Mouse (Mus musculus): ENCODE data around the gene Fcrla.
"Not testable (repeated sequence)": the region's sequence is repeated elsewhere in the genome, so short reads cannot be mapped to it uniquely, and the experiment has no call there.

The Fcrla gene

DNA sequence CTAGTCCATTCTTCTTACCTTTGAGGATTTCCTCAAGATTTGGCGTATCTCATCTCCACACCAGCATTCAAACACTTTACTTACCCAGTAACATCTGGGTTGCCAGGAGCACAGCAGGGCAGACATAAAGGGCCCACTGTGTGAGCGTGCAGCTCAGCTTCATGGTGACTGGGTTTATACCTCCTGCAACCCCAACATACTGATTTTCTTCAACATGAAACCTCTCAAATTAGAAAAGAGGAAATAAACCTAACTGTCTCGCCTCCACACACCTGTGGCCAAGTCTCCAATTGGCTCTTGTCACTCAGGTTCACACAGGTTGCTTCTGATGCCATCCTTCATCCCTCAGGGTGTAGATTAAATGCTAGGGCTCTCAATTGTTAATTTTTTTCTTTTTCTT is at the start of gene Fcrla:
Fcrla (minus strand) TSS at position 206 of the 400 bp plus-strand sequence.
- DNase-seq (ENCODE audit: low read depth, low spot score), result no peak

DNA sequence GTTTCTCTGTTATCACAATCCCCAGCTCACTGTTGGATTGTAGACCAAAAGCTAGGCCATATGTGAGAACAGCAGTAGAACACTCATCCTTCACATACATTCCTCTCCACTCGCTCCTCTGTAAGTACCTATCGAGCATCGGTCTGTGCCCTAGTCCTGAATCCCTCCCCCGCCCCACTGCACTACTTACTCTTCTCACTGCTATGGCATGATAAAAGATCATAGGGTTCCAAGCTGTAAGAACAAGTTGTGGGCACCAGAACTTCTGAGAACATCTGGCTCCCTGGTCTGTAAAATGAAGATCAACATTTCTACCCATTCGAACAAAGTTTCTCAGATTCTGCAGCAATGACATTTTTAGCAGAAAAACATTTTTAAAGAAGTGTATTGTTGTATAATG is 49.1 kb upstream of the Fcrla start, which contains the start of gene Fcgr2b:
Fcgr2b (minus strand) TSS at position 101 of the 400 bp plus-strand sequence.
- DNase-seq (ENCODE audit: low read depth, low spot score), result no peak

DNA sequence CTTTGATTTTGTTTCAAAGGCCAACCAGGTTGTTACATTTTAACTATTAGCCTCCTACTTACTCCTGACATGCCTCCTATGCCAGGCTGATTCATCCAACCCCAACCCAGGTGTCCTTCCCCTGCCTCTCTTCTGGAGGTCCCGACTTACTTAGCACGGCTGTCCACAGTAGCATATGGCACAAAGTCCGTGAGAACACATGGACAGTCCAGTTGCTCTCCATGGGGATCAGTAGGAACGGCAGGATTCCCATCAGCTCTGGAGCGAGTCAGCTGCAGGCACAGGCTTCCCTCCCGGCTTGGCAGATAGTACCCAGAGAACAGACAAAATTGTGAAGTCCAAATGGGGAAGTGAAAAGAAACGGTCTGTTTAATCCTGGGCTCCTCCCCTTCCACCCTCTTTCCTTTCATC is 48.4 kb upstream of the Fcrla start:
- DNase-seq (ENCODE audit: low read depth, low spot score), result no peak

DNA sequence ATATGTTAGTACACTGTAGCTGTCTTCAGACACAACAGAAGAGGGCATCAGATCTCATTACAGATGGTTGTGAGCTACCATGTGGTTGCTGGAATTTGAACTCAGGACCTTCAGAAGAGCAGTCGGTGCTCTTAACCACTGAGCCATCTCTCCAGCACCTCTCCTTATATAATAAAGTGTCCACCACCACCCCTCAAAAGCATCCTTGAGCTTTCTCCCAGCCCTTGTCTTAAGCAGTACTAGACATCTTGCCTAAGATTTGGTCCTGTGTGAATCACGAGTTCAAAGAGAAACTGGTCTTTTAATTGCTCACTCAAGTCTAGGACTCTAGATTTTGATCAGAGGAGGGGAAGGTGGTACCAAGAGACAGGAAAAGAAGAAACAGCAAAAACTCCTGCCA is 48.0 kb upstream of the Fcrla start:
- DNase-seq (ENCODE audit: low read depth, low spot score), result not testable (repeated sequence)

DNA sequence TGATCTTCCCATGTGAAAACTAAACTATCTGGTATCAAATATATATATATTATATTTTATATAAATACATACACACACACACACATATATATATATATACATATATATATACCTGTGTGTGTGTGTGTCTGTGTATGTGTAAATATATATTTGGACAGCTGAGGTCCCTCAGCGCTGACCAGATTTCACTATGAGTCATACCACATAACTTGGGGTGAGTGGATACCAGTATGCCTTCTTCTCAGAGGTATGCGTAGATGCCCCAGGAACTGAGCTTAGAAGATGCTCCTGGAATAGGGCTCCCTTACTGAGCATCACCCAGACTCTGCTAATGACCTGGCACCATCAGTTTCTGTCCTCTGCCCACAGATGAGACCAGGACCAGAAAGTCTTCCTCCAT is 47.4 kb upstream of the Fcrla start:
- no peak for DNase-seq (ENCODE audit: low read depth, low spot score)

DNA sequence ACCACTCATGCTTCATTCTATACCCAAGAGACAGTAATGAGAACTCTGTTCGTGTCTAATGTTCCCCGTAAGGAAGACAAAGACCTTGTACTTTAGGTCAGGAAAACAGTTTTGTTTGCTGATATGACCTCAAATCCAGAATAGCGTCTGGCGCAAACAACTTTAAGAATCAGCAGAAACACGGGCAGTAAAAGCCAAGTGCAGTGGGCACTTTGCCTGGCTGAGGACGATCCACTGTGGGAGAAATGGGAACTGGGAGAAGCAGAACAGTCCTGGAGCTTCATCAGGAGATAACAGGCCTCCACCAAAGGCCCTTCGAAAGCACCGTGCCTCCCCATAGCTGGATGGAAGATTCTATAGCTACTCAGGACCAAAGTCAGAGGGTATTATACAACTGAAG is 46.8 kb upstream of the Fcrla start:
- no peak for DNase-seq (ENCODE audit: low read depth, low spot score)

DNA sequence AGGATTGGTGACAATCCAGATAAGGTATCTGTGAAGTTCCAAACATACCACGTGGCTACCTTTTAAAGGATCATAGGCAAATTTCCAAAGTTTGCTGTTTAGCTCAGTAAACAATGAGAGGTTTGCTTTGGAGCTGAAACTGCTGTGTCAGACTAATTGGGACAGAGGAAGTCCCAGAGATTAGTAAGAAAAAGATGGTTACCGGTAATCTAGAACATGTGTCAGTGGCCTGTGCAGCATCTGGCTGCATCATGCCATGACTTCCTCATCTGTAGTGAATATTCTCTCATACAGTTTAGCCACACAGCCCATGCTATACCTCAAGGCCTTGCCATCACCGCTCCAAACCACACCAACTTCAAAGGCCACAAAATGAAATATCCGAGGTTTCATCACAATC is 45.6 kb upstream of the Fcrla start:
- no peak for DNase-seq (ENCODE audit: low read depth, low spot score)

DNA sequence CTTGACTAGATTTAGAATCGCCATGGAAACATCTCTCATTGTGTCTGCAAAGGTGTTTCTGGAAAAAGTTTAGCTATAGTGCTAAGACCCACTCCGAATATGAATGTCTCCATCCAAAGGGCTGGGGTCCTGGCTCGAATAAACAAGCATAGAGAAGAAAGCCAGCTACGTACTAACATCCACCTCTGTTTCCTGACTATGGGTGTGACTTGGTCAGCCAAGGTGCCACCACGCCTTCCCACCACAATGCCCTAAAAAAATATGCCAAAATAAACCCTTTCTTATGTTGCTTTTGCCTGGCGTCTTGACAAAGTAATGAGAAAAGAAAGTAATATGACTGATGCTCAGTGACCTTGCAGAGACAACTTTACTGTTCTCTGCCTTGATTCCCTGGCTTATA is 45.1 kb upstream of the Fcrla start:
- no peak for DNase-seq (ENCODE audit: low read depth, low spot score)

DNA sequence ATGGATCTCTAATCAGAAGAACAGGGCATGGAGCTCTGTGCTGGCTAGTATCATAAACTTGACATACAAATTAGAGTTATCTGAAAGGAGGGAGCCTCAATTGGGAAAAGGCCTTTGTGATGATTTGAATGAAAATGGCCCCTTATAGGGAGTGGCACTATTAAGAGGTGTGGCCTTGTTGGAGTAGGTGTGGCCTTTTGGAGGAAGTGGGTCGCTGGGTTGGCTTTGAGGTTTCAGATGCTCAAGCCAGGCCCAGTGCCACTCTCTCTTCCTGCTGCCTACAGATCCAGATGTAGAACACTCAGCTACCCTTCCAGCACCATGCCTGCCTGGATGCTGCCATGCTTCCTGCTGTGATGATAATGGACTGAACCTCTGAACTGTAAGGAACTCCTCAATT is 41.2 kb upstream of the Fcrla start:
- no peak for DNase-seq (ENCODE audit: low read depth, low spot score)

DNA sequence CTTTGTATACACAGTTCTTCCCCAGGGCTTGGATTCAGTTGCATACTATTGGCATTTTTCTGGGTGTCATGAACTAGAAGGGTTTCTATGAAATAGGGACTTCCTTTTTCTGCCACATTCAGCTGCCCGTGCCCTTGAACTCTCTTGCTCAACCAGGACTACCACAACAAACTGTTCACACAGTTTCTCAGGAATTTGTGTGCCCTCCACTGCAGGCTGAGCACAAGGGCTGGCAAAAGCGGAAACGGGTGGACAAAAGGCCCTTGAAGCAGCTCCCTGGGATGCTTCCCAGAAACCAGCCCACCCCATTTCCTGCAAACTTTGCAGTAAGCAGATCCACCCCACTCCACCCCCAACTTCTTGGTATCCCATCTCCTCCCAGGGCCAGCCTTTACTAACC is 40.2 kb upstream of the Fcrla start:
- DNase-seq (ENCODE audit: low read depth, low spot score), result no peak

DNA sequence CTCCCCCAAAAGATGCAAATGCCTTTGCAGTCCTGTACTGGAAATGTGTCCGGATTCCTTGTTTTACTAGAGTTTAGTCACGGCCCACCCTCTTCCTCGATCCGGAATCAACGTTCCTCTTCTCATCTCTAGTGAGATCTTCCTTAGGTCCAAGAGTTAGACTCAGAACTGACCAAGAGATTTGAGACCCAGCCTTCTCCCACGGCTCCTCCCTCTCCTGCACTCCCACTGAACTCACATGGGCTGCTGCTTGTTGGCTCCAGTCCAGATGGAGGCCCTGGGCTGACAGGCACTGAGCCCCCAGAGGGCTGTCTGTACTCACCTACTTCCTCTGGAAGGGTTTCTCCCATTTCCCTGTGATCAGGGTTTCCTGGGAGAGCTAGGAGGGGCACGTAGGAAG is 35.7 kb upstream of the Fcrla start:
- DNase-seq (ENCODE audit: low read depth, low spot score), result no peak

DNA sequence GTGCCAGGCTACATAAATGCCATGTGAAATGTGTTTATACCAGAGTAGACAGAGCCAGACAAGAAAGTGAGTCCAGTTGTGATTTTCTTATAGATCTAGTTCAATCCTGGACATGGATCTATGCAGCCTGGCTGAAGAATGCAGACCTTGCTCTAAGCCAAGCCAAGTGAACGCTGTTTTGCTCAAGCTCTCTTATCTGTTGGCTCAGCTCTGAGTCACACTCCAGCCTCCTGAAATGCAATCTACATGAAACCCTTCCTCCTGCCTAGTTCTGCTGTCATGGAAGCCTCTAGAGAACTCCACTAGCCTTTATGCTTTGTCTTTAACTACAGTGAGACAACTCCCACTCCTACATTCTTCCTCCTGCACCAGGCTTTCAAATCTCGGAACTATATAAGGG is 34.9 kb upstream of the Fcrla start:
- no peak for DNase-seq (ENCODE audit: low read depth, low spot score)

DNA sequence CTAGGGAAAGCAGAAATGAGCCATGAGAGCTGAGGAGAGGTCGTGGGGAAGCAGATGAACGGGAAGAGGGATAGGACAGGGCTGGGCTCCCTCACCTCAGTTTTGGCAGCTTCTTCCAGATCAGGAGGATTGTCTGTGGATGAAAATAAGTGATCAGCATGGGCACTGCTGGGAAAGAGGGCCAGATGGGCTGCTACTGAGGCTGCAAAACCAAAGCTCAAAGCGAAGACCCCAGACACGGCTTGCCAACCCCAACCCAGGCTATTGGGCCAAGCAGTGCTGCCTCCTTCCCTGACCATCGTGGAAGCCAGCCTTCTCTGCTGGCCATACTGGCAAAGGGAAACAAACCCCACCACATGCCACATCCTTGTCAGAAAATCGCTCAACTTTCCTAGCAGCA is 33.7 kb upstream of the Fcrla start:
- no peak for DNase-seq (ENCODE audit: low read depth, low spot score)

DNA sequence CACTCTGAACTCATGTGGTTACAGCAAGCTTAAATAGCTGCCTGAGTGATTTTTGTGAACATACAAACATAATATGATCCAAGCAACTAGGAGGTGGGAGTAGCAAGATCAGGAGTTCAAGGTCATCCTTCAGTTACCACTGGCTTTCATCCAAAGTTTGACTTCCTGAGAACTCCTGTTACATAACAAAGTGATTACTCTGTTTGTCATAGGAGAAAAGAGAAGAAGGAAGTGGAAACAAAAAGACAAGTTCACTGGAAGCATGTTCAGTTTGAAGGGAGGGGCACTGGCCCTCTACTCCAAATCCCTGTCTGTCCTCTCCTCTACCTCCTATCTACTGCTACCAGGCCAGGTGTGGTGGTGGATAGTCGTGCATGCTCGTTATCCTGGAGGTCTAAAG is 32.4 kb upstream of the Fcrla start:
- no peak for DNase-seq (ENCODE audit: low read depth, low spot score)

DNA sequence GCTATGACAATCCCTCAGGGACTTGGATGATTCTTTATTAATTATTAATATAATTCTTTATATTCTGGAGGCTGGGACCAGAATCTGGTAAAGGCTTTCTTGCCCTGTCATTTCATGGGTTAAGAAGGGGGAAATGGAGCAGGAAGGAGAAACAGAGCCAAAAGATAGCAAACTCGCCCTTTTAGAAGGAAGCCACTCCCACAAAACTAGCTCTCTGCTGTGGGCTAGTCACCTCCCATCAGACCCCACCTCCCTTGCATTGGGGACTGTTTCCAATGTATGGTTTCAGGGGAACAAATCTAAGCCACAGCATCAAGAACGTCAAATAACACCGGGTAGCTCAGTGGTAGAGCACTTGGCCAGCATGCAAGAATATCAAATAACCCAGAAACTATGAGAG is 30.8 kb upstream of the Fcrla start:
- no peak for DNase-seq (ENCODE audit: low read depth, low spot score)

DNA sequence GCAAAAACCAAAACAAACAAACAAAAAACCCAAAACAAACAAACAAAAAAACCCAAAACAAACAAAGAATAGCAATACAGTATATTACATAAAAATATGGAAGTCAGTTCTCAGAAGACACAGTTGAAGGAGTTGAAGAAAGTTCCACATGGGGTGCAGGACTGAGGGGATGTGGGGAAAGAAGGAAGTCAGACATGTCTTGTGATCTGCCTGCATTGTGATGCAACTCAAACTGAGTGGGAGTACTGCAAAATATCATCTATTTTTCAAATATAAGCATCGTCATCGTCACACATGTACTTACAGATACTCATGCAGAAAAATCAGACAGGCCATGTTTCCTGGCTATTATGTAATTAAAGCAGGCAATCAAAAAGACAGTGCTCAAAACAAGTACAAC is 25.8 kb upstream of the Fcrla start:
- DNase-seq (ENCODE audit: low read depth, low spot score), result no peak

DNA sequence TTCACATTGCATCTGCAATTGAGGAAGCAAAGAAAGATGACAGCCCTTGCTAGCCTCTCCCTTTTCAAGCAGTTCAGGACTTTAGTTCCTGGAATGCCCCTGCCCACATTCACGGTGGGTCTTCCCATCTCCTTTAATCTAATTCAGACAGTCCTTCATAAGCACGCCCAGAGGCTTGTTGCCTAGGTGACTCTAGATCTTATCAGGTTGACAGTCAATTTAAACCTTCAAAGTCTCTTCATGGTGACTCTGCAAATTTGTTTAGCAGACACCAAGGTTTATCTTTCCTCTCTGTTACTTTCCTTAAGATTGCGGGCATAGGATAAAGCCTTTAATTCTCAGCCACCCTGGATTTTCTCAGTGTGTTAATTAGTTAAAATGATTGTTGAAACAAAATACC is 23.4 kb upstream of the Fcrla start:
- DNase-seq (ENCODE audit: low read depth, low spot score), result no peak

DNA sequence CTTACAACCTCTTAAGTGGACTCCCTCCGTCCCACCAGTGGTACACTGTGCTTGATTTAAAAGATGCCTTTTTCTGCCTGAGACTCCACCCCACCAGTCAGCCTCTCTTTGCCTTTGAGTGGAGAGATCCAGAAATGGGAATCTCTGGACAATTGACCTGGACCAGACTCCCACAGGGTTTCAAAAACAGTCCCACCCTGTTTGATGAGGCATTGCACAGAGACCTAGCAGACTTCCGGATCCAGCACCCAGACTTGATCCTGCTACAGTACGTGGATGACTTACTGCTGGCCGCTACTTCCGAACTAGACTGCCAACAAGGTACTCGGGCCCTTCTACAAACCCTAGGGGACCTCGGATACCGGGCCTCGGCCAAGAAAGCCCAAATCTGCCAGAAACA is 17.5 kb upstream of the Fcrla start:
- DNase-seq (ENCODE audit: low read depth, low spot score), result not testable (repeated sequence)

DNA sequence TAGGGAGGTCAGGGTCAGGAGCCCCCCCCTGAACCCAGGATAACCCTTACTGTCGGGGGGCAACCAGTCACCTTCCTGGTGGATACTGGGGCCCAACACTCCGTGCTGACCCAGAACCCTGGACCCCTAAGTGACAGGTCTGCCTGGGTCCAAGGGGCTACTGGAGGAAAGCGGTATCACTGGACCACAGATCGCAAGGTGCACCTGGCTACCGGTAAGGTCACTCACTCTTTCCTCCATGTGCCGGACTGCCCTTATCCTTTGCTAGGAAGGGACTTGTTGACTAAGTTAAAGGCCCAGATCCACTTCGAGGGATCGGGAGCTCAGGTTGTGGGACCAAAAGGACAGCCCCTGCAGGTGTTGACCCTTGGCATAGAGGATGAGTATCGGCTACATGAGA is 16.8 kb upstream of the Fcrla start:
- DNase-seq (ENCODE audit: low read depth, low spot score), result not testable (repeated sequence)

DNA sequence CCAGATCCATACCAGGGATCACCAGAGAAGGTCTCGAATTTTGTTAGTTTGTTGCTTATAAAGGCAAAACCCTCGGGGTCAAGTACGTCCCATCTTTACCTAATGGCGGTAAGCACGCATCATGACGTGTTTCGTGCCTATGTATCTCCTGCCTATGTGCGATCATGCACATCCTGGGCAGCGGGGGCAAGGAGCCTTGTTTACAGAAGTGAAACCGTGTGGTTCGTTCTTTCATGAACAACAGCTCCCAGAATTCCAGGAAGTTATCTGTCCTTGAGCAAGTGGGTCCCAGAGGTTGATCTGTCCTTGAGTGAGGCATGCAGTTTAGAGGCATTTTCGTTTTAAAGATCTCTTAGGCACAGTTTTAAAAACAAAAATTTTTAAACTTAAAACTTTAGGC is 11.9 kb upstream of the Fcrla start:
- DNase-seq (ENCODE audit: low read depth, low spot score), result no peak

DNA sequence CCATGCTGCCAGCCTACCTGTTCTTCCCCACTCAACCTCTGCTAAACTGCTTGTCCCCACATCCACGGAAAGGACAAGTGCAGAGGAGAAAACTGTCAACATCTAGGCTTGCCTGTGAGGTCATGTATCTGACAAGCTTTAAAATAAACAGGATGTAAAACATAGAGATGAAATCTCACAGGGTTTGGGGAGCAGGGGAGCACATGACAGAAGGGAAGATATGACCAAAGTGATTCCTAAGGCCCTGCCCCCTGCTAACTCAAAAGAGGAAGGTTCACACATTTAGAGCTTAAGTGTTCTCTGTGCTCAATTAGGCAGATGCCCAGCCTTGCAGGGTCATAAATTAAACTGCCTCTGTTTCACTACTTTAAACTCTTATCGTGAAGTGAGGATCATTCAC is 7.0 kb upstream of the Fcrla start:
- DNase-seq (ENCODE audit: low read depth, low spot score), result no peak

DNA sequence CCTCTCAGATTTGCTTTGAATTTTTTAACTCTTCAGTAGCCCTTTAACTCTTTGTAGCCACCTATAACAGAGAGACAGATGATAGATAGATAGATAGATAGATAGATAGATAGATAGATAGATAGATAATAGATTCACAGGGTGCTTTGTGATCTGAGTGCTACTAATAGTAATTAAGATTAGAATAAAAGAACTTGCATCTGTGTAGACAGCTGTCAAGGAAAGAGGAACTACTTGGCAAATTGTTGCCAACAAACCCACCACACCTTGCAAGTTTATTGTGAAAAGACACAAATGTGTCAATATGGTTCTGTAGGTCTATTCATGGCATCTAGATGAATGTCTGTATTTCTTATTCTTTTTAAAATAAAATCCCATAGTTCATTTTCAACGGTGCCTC is 6.6 kb upstream of the Fcrla start:
- DNase-seq (ENCODE audit: low read depth, low spot score), result no peak

DNA sequence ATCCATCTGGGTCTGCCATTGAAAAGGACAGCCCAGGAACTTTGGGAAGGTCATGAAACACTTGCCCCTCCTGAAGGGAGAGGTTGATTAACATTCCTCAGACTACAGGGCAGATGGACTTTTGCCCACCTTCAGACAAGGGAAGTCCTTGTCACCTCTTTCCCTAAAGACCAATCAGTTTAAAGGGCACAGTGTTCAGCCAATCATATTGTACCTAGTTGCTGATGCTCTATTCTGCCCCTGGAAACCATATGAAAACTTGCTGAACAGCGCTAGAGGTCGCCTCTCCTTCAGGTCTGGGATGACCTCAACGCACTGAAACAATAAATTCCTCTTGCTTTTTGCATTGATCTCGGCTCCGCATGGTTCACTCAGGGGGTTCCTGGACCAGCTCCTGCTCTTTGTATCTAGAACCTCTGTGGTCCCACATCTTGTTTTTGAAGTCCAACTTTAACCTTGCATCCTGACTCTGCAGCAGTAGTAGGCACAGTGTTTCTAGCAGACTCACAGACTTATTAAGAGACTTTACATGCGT is 6.1 kb upstream of the Fcrla start:
- DNase-seq (ENCODE audit: low read depth, low spot score), result no peak

DNA sequence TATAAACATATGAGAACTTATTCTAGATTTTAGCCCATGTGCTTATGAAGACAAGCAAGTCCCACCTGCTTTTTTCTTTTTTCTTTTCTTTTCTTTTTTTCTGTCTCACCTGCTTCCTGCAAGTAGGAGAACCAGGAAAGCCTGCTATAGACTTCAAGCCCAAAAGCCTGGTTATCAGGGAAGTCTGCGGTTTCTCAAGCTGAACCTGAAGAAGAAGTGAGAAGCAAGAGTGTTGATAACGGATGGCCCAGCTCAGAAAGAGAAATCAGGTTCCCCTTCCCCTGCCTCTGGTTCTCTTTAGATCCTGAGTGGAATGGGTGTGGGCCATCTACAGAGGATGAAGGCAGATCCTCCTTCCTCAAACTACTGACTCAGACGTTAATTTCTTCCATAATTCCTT is 4.7 kb upstream of the Fcrla start:
- DNase-seq (ENCODE audit: low read depth, low spot score), result no peak

DNA sequence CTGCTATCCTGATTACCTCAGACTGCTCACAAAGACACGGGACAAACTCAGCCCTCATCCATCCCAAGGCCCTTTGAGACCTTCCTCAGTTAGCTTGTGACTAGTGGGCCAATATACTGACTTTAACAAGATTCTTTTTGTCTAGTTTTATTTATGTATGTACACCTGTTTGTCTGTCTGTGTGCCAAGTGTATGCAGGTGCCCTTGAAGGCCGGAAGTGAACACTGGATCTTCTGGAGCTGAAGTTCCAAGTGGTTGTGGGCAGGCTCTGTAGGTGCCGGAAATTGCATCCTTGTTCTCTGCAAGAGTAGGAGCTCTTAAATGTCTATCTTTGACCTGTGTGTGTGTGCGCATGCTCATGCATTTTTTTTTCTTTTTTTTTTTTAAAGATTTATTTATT is 1.9 kb upstream of the Fcrla start:
- DNase-seq (ENCODE audit: low read depth, low spot score), result no peak
